Mouse (Mus musculus): ENCODE measurements around the gene Tas1r3. TPM values are rescaled to one million over a fixed set of nuclear protein-coding genes. Genes with fewer than 3 reads are reported as not detected.

Gene Tas1r3
- polyA plus RNA-seq, 1 experiment from 2014 or later = 0.16 TPM

DNA sequence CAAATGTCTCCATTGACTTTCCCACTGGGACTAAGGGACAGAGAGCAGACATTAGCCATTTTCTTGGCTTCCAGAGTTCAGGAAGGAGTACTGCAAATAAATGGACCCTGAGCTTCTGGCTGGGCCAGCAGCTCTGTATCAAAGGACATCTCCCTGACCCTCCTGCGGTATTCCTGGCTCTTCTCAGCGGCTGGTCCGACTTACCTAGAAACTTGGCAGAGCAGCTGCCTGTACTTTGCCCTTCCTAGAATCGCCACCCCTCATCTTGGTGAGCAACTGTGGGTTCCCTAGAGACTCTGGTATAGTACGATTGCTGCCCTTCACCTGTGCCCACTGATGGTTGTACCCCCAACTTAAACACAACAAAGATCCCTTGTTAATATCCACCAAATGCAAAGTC, 19.9 kb downstream of the Tas1r3 start:
- no peak for DNase-seq (ENCODE audit: low spot score)

DNA sequence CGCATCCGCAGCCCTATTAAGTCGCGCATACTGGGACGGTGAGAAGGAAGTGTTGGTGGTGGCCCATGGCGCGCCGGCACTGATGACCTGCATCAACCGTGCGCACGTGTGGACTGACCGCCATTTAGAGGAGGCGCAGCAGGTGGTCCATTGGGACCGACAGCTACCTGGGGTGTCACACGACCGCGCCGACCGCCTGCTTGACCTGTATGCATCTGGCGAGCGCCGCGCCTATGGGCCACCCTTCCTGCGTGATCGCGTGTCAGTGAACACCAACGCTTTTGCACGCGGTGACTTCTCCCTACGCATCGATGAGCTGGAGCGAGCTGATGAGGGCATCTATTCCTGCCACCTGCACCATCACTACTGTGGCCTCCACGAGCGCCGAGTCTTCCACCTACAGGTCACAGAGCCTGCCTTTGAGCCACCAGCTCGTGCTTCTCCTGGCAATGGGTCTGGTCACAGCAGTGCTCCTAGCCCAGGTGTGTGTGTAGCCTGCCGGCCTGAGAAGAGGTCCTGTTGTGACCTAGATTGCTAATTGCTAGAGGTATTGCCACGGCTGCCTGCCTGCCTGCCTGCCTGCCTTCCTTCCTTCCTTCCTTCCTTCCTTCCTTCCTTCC, 21.4 kb downstream of the Tas1r3 start:
- no peak for DNase-seq (ENCODE audit: low spot score)

DNA sequence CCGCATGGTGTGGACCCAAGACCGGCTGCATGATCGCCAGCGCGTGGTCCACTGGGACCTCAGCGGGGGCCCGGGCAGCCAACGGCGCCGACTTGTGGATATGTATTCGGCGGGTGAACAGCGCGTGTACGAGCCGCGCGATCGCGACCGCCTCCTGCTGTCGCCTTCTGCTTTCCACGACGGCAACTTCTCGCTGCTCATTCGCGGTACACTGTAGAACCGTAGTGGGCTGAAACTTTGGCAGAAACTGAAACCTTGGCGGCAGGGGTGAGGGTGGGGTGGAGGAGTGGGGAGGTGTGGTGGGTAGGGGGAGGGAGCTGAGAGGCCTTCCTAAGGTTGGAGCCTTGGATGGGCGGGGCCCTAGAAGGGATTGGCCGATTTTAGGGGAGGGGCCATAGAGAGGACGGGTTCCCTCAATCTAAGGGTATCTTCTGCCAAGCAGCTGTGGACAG, 22.1 kb downstream of the Tas1r3 start:
- peak; percentile 58 for DNase-seq (ENCODE audit: low spot score)

DNA sequence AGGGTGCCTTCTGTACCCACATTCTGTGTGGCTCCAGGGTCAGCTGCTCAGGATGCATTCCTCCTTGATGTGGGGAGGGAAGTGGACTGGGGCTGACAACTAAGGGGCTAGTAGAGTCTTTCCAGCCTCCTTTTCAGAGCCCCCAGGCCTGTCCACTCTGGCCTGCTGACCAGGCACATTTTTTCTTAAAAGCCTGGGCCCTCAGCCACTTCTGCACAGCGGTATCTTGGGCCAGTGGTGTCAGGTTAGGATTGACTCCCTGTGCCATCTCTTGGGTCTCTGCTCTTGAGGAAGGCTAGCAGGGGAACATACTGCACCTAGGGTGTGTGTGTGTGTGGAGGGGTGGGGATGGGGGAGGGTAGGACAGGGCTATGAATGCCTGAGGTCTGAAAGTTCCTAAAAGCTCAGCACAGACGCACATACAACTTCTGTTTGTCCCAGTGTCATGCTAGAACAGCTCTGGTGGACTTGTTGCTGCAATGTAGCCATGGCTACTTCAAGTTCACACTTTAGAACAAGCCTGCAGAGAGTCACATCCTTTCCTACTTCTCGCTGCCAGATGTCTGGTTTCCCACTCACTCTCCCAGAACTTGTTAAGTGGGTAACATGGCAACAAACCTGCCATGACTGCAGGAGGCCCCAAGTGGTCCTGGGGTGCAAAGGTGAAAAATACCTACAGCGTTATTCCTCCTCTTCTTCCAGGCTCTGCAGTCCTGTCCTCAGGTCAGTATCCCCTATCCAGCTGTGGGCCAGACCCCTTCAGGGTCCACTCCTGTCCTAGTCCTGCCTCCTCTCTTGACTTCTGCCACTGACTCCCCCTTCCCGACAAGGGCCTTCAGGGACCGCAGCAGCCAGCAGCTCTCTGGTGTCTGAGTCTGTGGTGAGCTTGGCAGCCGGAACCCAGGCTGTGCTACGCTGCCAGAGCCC, 22.8 kb downstream of the Tas1r3 start:
- DNase-seq (ENCODE audit: low spot score) = peak; percentile 10

DNA sequence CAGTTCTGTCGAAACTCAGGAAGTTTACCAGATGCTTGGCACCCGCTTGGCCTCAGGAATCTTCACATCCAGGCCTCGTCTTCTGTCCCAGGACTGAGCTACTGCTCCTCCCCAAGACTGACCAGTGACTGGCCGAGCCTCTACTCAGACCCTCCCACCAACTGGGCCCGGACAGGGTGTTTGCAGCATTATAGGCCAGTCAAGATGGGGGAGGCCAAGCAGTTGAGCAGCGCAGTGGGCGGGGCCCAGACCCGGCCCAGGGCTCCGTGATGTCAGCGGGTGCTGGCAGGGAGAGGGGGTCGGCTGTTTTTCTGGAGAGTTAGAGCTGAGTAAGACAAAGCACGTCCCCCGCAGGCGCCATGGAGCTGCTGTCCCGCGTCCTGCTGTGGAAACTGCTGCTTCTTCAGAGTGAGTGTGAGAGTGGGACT, 23.7 kb downstream of the Tas1r3 start, which contains the start of gene Mxra8:
TSS of gene Mxra8 (plus strand) at position 198 of the 428 bp plus-strand sequence.
- no peak for DNase-seq (ENCODE audit: low spot score)

DNA sequence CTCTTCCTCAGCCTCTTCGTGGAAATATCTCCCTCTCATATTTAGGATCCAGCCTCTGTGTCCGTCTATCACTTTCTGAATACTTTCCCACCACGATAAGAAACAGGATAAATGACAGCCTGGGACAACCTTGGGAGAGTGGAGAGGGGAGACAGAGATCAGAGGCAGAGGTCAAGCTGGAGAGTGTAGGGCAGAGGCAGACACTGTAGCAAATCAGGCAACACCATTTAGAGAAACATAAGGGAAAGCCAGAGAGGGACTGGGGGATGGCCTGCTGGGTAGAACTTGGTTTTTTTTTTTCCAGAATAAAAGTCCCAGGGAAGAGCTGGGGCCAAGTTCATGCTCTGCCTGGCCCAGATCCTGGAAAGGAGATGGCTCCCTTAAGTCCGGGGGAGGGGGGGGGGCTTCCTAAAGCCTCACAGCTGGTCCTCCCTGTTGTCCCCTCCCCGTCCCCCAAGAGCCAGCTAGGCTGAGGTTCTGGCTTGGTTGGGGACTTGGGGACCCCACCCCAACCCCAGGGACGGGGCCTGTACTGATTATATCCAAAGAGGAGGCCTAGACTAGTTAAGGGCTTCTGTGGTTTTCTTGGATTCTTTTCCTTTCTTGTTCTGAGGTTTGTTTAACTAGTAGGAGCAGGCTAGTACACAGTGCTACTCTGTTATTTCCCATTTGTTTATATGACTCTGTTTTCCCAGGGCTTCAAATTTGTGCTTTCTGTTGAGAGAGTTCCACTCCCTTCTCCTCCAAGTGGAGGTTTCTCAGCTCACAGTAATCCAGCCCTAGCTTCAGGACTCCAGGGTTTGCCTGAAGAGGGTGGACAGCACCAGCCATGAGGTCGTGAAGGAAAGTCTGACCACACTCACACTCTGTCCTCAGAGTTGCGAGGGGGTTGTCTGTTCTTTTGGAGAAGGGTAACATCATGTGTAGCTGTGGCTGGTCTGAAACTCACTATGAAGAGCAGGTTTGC, 24.7 kb downstream of the Tas1r3 start:
- DNase-seq (ENCODE audit: low spot score) = no peak

DNA sequence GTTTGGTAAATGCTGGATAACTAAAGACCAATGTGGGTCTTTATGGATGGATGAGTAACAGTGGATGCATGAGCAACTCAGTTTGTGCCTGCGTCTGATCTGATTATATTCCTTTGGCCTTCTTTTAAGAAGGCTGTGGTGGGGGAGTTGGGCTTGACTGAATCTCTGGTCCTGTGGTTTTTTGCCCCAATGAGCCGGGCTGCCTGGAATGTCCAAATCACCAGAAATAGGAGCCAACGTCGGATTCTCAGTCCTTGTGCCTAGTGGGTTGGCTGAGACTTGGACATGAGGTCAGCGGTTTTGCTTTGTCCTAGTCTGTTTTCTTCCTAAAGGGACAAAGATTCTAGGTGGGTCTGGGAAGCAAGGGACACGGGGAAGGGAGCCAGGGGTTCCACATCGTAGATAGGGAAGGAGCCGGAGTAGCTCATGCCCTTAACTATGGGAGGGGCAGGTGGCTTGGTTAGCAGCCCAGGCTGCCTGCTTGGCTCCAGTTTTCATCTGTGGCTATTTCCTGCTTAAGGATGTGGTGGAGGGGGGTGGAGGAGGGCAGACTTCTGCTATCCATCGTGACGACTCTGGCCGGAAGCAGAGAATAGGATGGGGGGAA, 25.7 kb downstream of the Tas1r3 start:
- DNase-seq (ENCODE audit: low spot score) = no peak

DNA sequence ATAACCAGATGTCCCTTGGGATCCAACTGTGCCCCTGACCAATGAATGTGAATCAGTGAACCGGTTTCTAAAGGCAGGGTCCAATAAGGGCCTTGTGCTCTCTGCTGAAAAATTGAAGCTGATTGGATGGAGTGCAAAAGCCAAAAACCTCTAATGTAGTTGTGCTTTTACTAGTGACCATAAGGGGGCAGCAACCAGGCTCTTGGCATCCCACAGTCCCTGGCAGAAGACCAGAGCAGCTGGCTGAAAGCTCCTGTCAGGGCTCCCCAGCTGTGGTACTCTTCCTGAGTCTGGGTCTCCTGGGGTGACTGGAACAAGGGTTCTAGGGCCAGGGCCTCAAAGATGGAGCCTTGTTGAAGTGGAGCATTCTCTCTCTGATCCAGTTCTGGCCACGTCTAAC, 29.3 kb downstream of the Tas1r3 start:
- DNase-seq (ENCODE audit: low spot score) = peak; percentile 74

DNA sequence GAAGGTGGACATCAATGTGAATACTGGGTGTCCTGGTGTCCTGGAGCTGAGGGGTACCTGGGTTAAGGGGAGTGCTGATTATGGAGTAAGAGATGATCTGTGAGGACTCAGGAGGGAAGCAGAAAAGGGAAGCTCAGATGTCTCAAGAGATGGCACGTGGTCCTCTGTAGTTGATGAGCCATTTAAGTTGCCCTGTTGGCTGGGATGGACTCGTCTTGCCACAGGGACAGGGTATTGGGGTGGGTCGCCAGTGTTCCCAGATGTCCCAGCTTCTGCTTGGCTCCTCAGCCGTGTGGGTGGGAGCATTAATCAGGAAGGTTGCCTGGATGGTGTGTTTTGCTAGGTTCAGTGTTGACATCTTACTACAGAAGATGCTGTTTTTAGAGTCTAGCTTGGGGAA, 29.9 kb downstream of the Tas1r3 start:
- no peak for DNase-seq (ENCODE audit: low spot score)

DNA sequence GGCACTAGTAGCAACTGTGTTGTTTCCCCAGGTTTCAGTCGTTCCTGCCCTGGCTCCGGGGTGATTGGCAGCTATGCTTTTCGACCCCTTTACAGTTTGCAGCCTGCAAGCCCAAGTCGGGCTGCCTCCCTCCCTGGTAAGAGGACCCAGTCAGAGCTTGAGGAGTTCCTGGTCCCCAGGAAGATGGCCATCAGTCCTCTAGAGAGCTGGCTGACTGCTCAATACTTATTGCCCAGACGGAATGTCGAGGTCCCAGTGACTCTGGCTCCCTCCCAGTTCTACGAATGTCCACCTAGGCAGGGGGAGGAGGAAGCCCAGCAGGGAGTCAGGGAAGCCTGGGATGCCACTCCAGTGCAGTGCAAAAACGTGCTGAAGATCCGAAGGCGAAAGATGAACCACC, 30.8 kb downstream of the Tas1r3 start:
- DNase-seq (ENCODE audit: low spot score) = no peak

DNA sequence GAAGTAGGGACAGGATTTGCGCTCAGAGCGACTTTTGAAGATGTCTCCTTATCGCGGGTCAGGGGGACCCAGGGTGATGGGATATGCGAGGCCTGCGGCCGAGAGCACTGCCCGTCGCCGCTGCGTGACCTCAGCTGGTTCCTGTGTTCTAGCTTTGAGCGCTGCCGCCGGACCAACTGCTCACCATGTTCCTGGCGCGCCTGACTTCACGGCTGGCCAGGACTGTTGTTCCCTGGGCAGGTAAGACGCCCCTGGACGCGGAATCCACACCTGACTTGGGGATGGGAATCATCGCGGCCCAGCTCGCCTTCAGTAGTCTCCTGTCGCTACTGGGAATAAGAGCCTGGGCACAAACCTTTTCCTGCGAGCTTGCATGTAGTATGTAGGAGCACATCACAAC, 31.3 kb downstream of the Tas1r3 start:
- DNase-seq (ENCODE audit: low spot score) = no peak

DNA sequence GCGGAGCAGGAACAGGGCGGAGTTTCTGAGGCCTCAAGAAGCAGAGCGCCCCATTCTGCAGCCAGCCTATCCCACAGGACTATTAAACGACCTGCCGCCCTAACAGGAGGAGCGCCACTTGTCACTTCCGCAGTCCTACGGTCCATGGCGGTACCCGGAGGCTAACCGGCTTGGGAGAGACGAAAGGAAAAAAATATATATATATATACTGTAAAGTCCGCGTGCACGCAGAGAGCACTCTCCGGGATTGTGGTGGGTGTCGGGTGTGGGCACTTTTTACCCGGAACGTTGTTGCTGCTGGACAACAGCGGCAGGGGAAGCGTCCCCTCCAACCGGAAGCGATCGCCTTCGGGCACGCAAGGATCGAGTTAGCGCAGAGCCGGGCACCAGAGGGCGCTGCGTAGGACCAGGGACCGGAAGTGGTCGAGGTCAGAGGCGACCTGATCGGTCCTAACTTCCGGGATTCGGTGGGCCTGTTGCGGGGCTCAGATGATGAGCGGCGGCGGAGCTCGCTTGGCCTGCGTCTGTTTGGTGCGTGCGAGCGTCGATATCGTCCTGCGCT, 31.9 kb downstream of the Tas1r3 start, which contains the start of gene Aurkaip1:
TSS of gene Aurkaip1 (plus strand) at position 68 of the 562 bp plus-strand sequence.
- DNase-seq (ENCODE audit: low spot score) = peak; percentile 92

DNA sequence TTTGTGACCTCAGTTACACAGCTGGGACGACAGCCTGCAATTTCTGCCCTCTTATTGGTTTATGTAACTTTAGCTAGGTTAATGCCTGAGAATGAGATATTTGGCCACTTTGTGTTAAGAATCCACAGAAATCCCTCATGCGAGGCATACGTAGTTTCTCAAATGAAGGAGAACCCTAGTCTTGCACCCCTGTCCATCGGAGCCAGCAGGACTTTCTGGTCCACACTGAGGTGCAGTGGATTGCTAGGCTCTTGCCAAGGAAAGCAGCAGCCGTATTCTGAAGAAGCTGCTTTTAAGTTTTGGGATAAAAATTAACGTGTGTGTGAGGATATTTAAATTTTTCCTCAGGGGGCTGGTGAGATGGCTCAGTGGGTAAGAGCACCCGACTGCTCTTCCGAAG, 32.6 kb downstream of the Tas1r3 start:
- peak; percentile 13 for DNase-seq (ENCODE audit: low spot score)

DNA sequence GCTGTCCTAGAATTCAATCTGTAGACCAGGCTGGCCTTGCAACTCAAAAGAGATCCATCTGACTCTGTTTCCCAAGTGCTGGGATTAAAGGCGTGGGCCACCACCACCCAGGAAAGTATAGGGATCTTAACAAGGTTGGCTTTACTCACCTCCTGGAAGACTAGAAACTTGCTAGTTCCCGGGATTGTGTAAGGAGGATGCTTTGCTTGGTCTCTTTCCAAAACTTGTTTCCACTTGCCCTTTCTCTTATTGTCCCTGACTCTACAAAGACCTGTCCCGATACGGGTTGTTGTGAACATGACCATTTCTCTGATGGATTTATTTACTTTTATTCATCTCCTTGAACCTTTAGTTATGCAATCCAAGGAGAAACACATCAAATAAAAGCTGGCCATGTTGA, 33.3 kb downstream of the Tas1r3 start:
- no peak for DNase-seq (ENCODE audit: low spot score)

DNA sequence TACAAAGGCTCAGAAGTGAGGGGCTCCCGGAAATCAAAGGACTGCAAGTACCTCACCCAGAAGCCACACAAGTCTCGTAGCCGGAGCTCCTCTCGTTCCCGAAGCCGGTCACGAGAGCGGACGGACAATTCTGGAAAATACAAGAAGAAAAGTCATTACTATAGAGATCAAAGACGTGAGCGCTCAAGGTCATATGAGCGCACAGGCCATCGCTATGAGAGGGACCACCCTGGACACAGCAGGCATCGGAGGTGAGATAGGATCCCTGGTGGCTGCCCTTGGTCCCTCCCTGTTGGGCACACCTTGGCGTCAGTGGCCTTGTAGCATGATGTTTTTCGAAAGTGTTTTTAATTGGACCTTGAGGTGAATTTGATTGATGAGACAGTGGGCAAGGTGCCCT, 39.7 kb downstream of the Tas1r3 start:
- DNase-seq (ENCODE audit: low spot score) = no peak

DNA sequence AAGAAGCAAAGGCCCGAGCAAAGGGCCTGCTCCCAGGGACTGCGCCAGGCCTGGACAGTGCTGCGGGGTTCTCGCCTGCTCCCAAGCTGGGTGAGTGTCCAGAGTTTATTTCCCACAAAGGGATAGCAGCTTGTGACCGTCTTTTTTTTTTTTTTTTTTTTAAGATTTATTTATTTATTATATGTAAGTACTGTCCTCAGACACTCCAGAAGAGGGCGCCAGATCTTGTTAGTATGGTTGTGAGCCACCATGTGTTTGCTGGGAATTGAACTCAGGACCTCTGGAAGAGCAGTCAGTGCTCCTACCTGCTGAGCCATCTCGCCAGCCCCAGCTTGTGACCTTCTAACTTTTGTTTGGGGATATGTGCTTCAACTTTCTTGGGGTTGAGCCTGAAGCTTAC, 42.1 kb downstream of the Tas1r3 start:
- DNase-seq (ENCODE audit: low spot score) = peak; percentile 20

DNA sequence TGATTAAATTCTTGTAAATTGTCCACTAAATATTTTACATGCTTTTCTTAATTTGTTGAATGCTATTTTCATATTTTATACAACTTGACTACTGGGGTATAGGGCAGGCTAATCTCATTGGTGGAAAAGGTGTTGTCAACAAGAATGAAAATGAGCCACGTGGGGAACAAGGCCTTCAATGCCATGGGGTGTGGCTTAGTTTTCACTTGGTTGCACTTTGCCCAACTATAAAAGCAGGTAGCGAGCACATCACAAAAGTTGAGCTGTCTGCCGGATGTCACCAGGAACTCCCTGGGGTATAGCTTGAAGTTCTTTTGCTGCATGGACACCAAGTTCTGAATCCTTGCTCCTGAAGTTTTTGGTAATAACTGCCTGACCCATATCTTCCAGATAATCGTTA, 45.6 kb downstream of the Tas1r3 start:
- no peak for DNase-seq (ENCODE audit: low spot score)

DNA sequence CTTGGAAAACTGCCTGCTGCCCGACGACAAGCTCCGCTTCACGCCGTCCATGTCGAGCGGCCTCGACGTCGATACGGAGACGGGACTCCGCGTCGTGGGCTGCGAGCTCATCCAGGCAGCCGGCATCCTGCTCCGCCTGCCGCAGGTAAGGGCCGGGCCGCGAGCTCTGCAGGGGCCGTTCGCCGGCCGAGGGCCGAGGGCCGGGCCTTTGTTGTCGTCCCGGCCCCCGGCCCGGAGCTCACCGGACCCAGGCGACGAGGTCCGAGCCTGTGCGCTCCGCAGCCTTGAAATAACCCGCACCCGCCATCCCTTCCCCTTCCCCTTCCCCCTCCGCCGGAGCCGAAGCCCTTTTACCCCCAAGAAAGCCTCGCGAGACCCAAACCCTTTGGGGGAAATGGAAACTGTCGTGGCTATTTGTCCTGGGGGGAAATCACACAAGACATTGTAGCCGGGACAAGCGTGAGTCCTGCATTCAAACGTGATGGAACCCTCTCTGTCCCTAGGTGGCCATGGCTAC, 50.4 kb downstream of the Tas1r3 start:
- peak; percentile 60 for DNase-seq (ENCODE audit: low spot score)

DNA sequence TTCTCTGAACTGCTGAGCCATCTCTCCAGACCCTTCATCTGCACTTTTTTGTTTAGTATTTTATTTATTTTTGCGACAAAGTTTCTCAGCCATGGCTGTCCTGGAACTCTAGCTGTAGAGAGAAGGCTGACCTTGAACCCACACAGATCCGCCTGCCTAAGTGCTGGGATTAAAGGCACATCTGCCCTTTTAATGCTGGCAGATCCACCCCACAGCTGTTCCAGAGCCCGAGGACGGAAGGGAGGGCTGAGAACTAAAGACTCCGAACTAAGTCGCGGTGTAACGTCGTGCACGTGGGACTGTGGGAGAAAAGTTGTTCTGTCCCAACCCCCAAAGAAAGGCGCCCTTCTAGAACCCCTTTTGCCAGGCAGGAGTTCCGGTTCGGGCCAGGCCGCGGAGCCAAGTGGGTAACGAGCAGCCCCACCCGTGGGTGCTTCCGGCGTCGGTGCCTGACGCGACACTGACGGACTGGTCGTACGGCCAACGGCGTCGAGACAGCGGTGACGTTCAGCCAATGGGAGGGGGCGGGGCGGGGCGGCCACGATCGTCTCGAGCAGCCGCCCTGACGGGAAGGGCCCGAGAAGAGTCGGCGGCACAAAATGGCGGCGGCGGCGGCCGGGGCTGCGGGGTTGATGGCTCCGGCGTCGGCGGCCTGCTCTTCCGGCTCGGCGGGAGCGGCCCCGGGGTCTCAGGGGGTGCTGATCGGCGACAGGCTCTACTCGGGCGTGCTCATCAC, 51.1 kb downstream of the Tas1r3 start, which contains the start of gene Ccnl2:
TSS of gene Ccnl2 (plus strand) at position 561 of the 736 bp plus-strand sequence.
- peak; percentile 98 for DNase-seq (ENCODE audit: low spot score)

All from thymus, postnatal 0 days (tissue).